Mouse (Mus musculus) myocyte (in vitro differentiated cells): ENCODE measurements at regions not wholly inside any gene's neighbourhood (a gene's known extent, or its start where the extent isn't known, plus 50 kb on each side); places are given as distances from the start of the nearest gene placed in this dataset.

ENCODE experiments used
- MAX ChIP-seq: IDR thresholded peaks from one replicate; pipeline ENCODE4 v1.6.1; 2011; ENCODE audit warnings: low read depth, mild to moderate bottlenecking, control low read depth
- POLR2A ChIP-seq: IDR thresholded peaks from one replicate; pipeline ENCODE4 v1.6.1; 2011; ENCODE audit warnings: low read depth, mild to moderate bottlenecking, control low read depth, moderate library complexity; ENCODE audit not compliant: insufficient read length
- POLR2AphosphoS2 ChIP-seq: IDR thresholded peaks from one replicate; pipeline ENCODE4 v1.6.1; 2011; ENCODE audit warnings: low read depth, control low read depth; ENCODE audit not compliant: insufficient read length
- TCF3 ChIP-seq: IDR thresholded peaks from one replicate; pipeline ENCODE4 v1.6.1; 2011; ENCODE audit warnings: low read depth, control low read depth; ENCODE audit not compliant: insufficient read length
- USF1 ChIP-seq: IDR thresholded peaks from one replicate; pipeline ENCODE4 v1.6.1; 2011; ENCODE audit warnings: low read depth, mild to moderate bottlenecking, control low read depth, moderate library complexity

GRCm38 (mm10) chr7:70848016-70848776, 481.7 kb upstream of the Nr2f2 start:
- TF ChIP-seq POLR2A (no peak), POLR2AphosphoS2 (no peak), USF1 (no peak), MAX (no peak), TCF3 (no peak)
